Mouse (Mus musculus) gastrocnemius, postnatal 4 days (tissue): ENCODE measurements around the gene Lemd2. TPM values are rescaled to one million over a fixed set of nuclear protein-coding genes. Genes with fewer than 3 reads are reported as not detected.

Experiments used
- DNase-seq, 2 experiments: peaks; one replicate each; pipeline ENCODE4 v3.0.0; 2021 to 2022; ENCODE audit warnings: low spot score in 2 of 2, mixed read lengths in 2 of 2
- total RNA-seq, 2 experiments: library from RNA; stranded (reverse); gene quantifications; 2 replicates each; pipeline ENCODE4 v1.2.3; 2021

Gene Lemd2
- total RNA-seq, 2 experiments from 2014 or later: 34.2 to 34.4 TPM

- DNase-seq: no peak
These were observed 39.1 kb downstream of the Lemd2 start for GRCm38 (mm10) chr17:27165054-27165773.

- peak in 1 of 2 experiments; percentile 60 for DNase-seq
These were observed 43.4 kb downstream of the Lemd2 start for GRCm38 (mm10) chr17:27160905-27161304.

- no peak for DNase-seq
These were observed 45.1 kb downstream of the Lemd2 start for GRCm38 (mm10) chr17:27159169-27159568.

- DNase-seq: no peak
These were observed 45.8 kb downstream of the Lemd2 start for GRCm38 (mm10) chr17:27158439-27158838.

GRCm38 (mm10) chr17:27155752-27156151 is 48.5 kb downstream of the Lemd2 start:
- DNase-seq: no peak

- DNase-seq: no peak
These were observed 49.4 kb downstream of the Lemd2 start for GRCm38 (mm10) chr17:27154881-27155280.

- DNase-seq: peak in 1 of 2 experiments; percentile 55
These were observed 50.0 kb downstream of the Lemd2 start for GRCm38 (mm10) chr17:27154256-27154655.

GRCm38 (mm10) chr17:27153773-27154193 is 50.5 kb downstream of the Lemd2 start:
- DNase-seq: peak in 1 of 2 experiments; percentile 54

GRCm38 (mm10) chr17:27152976-27153723 is 51.1 kb downstream of the Lemd2 start:
- DNase-seq: no peak

- no peak for DNase-seq
These were observed 52.9 kb downstream of the Lemd2 start for GRCm38 (mm10) chr17:27151411-27151810.

GRCm38 (mm10) chr17:27150871-27151270 is 53.4 kb downstream of the Lemd2 start:
- DNase-seq: no peak

GRCm38 (mm10) chr17:27146323-27146923 is 57.8 kb downstream of the Lemd2 start:
- no peak for DNase-seq

- DNase-seq: no peak
These were observed 60.1 kb downstream of the Lemd2 start for GRCm38 (mm10) chr17:27144152-27144551.

- peak in 1 of 2 experiments; percentile 34 for DNase-seq
These were observed 62.3 kb downstream of the Lemd2 start for GRCm38 (mm10) chr17:27141971-27142450.

- DNase-seq: no peak
These were observed 64.0 kb downstream of the Lemd2 start for GRCm38 (mm10) chr17:27140262-27140661.

Other genes starting within 250 kb of the Lemd2 start
- gene Zbtb9, start 231.3 kb downstream of the Lemd2 start, total RNA-seq: 1 to 10 TPM; 4.1 to 4.8 TPM
- gene Bak1, start 175.5 kb downstream of the Lemd2 start, total RNA-seq: 10 to 100 TPM; 30.2 to 35.2 TPM
- gene Itpr3, start 147.2 kb downstream of the Lemd2 start, total RNA-seq: 1 to 10 TPM; 8.7 to 9.1 TPM
- 100 to 1,000 TPM; 230 to 262 TPM for gene Uqcc2, start 70.6 kb downstream of the Lemd2 start, total RNA-seq
- gene Ip6k3, start 36.7 kb downstream of the Lemd2 start, total RNA-seq: 10 to 100 TPM; 40.2 to 50.7 TPM